14 mouse cellular contexts compared by ENCODE assay signal in genomic region chr3:123107830-123108549, GRCm38 (mm10).
DNase-seq lines count a peak whose midpoint lies in the region; ATAC-seq lines count a peak whose summit lies in the region.
"Had no signal": no experiment of that assay in that cellular context is flagged by ENCODE, and none has a peak within 500 bp of the region (broad histone marks: within the 10 kb centered on the region; RNA-seq: fewer than 3 reads in every experiment).

No protein-coding gene starts in this region.

- ATAC-seq in heart, embryonic 15.5 days (replicated peaks; ENCODE audit: insufficient number of reproducible peaks, insufficient read depth, low FRiP score, low read depth) = no peak
- no peak for ATAC-seq in liver, embryonic 11.5 days (replicated peaks; ENCODE audit: low FRiP score)
- no peak for ATAC-seq in liver, embryonic 12.5 days
- ATAC-seq in stomach, embryonic 15.5 days (ENCODE audit: insufficient read depth, low FRiP score, low read depth) = no peak
- ATAC-seq in forebrain, embryonic 14.5 days = no peak
- ATAC-seq: forebrain, postnatal 0 days had no signal

- no peak overlapping the region for H3K9ac ChIP-seq in heart, embryonic 15.5 days
- H3K9ac ChIP-seq in liver, embryonic 11.5 days (ENCODE audit: low read depth, low read length) = no peak overlapping the region
- H3K9ac ChIP-seq in liver, embryonic 12.5 days = no peak overlapping the region
- H3K9ac ChIP-seq in stomach, embryonic 15.5 days = no peak overlapping the region
- no peak overlapping the region for H3K9ac ChIP-seq in forebrain, embryonic 14.5 days (ENCODE audit: low read length)
- H3K9ac ChIP-seq: forebrain, postnatal 0 days; hindbrain, embryonic 14.5 days; liver, embryonic 13.5 days had no signal

- H3K9me3 ChIP-seq in heart, embryonic 15.5 days (replicated peaks) = no peaks in the 10 kb centered on the region
- H3K9me3 ChIP-seq in liver, embryonic 11.5 days (ENCODE audit: control insufficient read depth, low read length) = no peaks in the 10 kb centered on the region
- no peaks in the 10 kb centered on the region for H3K9me3 ChIP-seq in liver, embryonic 12.5 days (replicated peaks)
- H3K9me3 ChIP-seq in stomach, embryonic 15.5 days = no peaks in the 10 kb centered on the region
- no peaks in the 10 kb centered on the region for H3K9me3 ChIP-seq in forebrain, embryonic 14.5 days (replicated peaks; ENCODE audit: control insufficient read depth, low read length)
- H3K9me3 ChIP-seq: liver, embryonic 13.5 days had no signal

- 36% methylated on average over 14 of the region's 14 CpGs for WGBS in heart, embryonic 15.5 days
- 69% methylated on average over 14 of the region's 14 CpGs for WGBS in liver, embryonic 11.5 days
- 60% methylated on average over 14 of the region's 14 CpGs for WGBS in liver, embryonic 12.5 days (ENCODE audit: insufficient replicate concordance)
- WGBS in stomach, embryonic 15.5 days = 42% methylated on average over 14 of the region's 14 CpGs
- WGBS in forebrain, embryonic 14.5 days = 76% methylated on average over 14 of the region's 14 CpGs

- peak overlapping the region; percentile 16; the same call in 1 of the 2 replicates for H3K4me2 ChIP-seq in heart, embryonic 15.5 days
- H3K4me2 ChIP-seq in liver, embryonic 11.5 days = no peak overlapping the region
- H3K4me2 ChIP-seq in liver, embryonic 12.5 days = no peak overlapping the region
- no peak overlapping the region for H3K4me2 ChIP-seq in stomach, embryonic 15.5 days
- no peak overlapping the region for H3K4me2 ChIP-seq in forebrain, embryonic 14.5 days (ENCODE audit: low read length)
- H3K4me2 ChIP-seq: hindbrain, embryonic 14.5 days; liver, embryonic 13.5 days had no signal

- peak overlapping the region; percentile 25 for H3K27ac ChIP-seq in heart, embryonic 15.5 days
- H3K27ac ChIP-seq in liver, embryonic 11.5 days (ENCODE audit: low read depth, low read length) = no peak overlapping the region
- no peak overlapping the region for H3K27ac ChIP-seq in liver, embryonic 12.5 days
- H3K27ac ChIP-seq in brown adipose tissue, adult 24 weeks (replicated peaks; ENCODE audit: low read depth, low read length) = peak overlapping the region; percentile 55
- peak overlapping the region; percentile 18; the same call in 1 of the 2 replicates for H3K27ac ChIP-seq in stomach, embryonic 15.5 days
- H3K27ac ChIP-seq in forebrain, embryonic 14.5 days (ENCODE audit: low read depth, low read length) = no peak overlapping the region
- H3K27ac ChIP-seq: hindbrain, embryonic 14.5 days; liver, embryonic 13.5 days had no signal

- no peak overlapping the region for H3K4me3 ChIP-seq in heart, embryonic 15.5 days
- no peak overlapping the region for H3K4me3 ChIP-seq in liver, embryonic 11.5 days (ENCODE audit: low read depth, low read length)
- H3K4me3 ChIP-seq in liver, embryonic 12.5 days = no peak overlapping the region
- no peak overlapping the region for H3K4me3 ChIP-seq in brown adipose tissue, adult 24 weeks (ENCODE audit: insufficient read depth, low read depth, low read length)
- H3K4me3 ChIP-seq in stomach, embryonic 15.5 days (replicated peaks) = no peak overlapping the region
- H3K4me3 ChIP-seq in forebrain, embryonic 14.5 days (ENCODE audit: low read depth, low read length) = no peak overlapping the region
- H3K4me3 ChIP-seq: liver, embryonic 13.5 days had no signal

- no peaks in the 10 kb centered on the region for H3K27me3 ChIP-seq in heart, embryonic 15.5 days
- H3K27me3 ChIP-seq in liver, embryonic 11.5 days (replicated peaks; ENCODE audit: control insufficient read depth, insufficient read depth, low read length) = no peaks in the 10 kb centered on the region
- H3K27me3 ChIP-seq in liver, embryonic 12.5 days (replicated peaks) = no peaks in the 10 kb centered on the region
- H3K27me3 ChIP-seq in stomach, embryonic 15.5 days (replicated peaks) = no peaks in the 10 kb centered on the region
- no peaks in the 10 kb centered on the region for H3K27me3 ChIP-seq in forebrain, embryonic 14.5 days (replicated peaks; ENCODE audit: control insufficient read depth, insufficient read depth, low read length)
- H3K27me3 ChIP-seq: liver, embryonic 13.5 days had no signal

- DNase-seq in heart, adult 9 months (ENCODE audit: low spot score in 2 of 2) = no peak
- peak; percentile 20 for DNase-seq in liver, embryonic 11.5 days (ENCODE audit: low spot score)
- DNase-seq in forebrain, embryonic 14.5 days (ENCODE audit: low spot score) = no peak
- DNase-seq: cerebellum, adult 11 months; forebrain, postnatal 0 days; gastrocnemius, postnatal 25 days; liver, embryonic 13.5 days; right cerebral cortex, postnatal 14 days; thymus, postnatal 36 days had no signal

- H3K36me3 ChIP-seq in heart, embryonic 15.5 days = peaks cover 11% of the 10 kb centered on the region; the same call in 1 of the 2 replicates
- H3K36me3 ChIP-seq in liver, embryonic 11.5 days (ENCODE audit: control insufficient read depth, insufficient read depth, low read length) = no peaks in the 10 kb centered on the region
- no peaks in the 10 kb centered on the region for H3K36me3 ChIP-seq in liver, embryonic 12.5 days
- no peaks in the 10 kb centered on the region for H3K36me3 ChIP-seq in stomach, embryonic 15.5 days
- H3K36me3 ChIP-seq in forebrain, embryonic 14.5 days (ENCODE audit: control insufficient read depth, insufficient read depth, low read length) = no peaks in the 10 kb centered on the region
- H3K36me3 ChIP-seq: liver, embryonic 13.5 days had no signal

- peaks cover 30% of the 10 kb centered on the region for H3K4me1 ChIP-seq in heart, embryonic 15.5 days (replicated peaks)
- no peaks in the 10 kb centered on the region for H3K4me1 ChIP-seq in liver, embryonic 11.5 days (replicated peaks; ENCODE audit: control insufficient read depth, insufficient read depth, low read length)
- no peaks in the 10 kb centered on the region for H3K4me1 ChIP-seq in liver, embryonic 12.5 days
- peaks cover 10% of the 10 kb centered on the region; the same call in 1 of the 2 replicates for H3K4me1 ChIP-seq in brown adipose tissue, adult 24 weeks (ENCODE audit: control insufficient read depth, insufficient read depth, insufficient read length, low read length)
- peaks cover 12% of the 10 kb centered on the region for H3K4me1 ChIP-seq in stomach, embryonic 15.5 days
- H3K4me1 ChIP-seq in forebrain, embryonic 14.5 days (ENCODE audit: control insufficient read depth, insufficient read depth, low read length) = no peaks in the 10 kb centered on the region
- H3K4me1 ChIP-seq: liver, embryonic 13.5 days had no signal

Comparison
In these comparisons a context has a peak if more than half of its experiments do, and no peak if none do; other contexts are left out.
1. H3K27ac ChIP-seq: peak in heart, embryonic 15.5 days (single experiment), brown adipose tissue, adult 24 weeks (single experiment) and stomach, embryonic 15.5 days (single experiment); none in liver, embryonic 11.5 days (single experiment), liver, embryonic 12.5 days (single experiment) and forebrain, embryonic 14.5 days (single experiment).